Mouse (Mus musculus) embryonic fibroblast, embryonic 13.5 days (primary cell): Measurements from ENCODE around the gene Zfp787.

ENCODE experiments used
- CTCF ChIP-seq: IDR thresholded peaks from 2 replicates; pipeline ENCODE4 v1.5.1; 2011; ENCODE audit warnings: mild to moderate bottlenecking, control low read depth, low read length, moderate library complexity, borderline replicate concordance; ENCODE audit not compliant: insufficient read depth
- POLR2A ChIP-seq: IDR thresholded peaks from 2 replicates; pipeline ENCODE4 v1.6.1; 2011; ENCODE audit warnings: low read depth, mild to moderate bottlenecking, control low read depth, low read length, moderate library complexity

DNA sequence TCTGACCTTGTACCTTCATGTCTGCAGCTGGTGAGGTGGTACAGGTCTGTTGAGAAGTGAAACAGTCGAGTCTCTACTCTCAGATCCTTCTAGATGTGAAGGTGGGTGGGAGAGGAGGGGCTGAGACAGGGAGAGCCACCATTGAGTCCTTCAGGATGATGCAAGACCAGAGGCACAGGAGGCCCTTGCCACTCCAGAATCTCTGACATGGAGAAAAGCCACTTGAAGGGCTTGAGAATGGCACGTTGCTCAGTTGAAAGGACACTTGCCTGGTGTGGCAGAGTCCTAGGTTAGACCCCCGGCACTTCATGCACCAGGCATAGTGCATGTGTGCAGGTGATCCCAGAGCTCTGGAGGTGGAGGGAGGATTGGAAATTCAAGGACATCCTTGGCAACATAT is 5.7 kb upstream of the Zfp787 start:
- TF ChIP-seq POLR2A (no peak), CTCF (no peak)
